Mouse (Mus musculus) gastrocnemius, postnatal 25 days (tissue): Measurements from ENCODE around the gene Obsl1. TPM values are rescaled to one million over a fixed set of nuclear protein-coding genes. Genes with fewer than 3 reads are reported as not detected.
A peak's percentile ranks its signal among the peaks of the same experiment; 100 is the strongest.

Experiments
- DNase-seq: peaks from one replicate; pipeline ENCODE4 v3.0.0; 2022
- long read RNA-seq, 2 experiments: library from polyadenylated mRNA; stranded (forward); transcript quantifications; one replicate each; pipeline ENCODE4 v2.0.0; 2021
- total RNA-seq, 2 experiments: library from RNA; stranded (reverse); gene quantifications; 1 replicate in 1 of 2; 2 replicates in 1 of 2; pipeline ENCODE4 v1.2.3; 2021

Gene Obsl1
- 10 to 100 TPM; 37.7 to 52.8 TPM for total RNA-seq
- long read RNA-seq, experiment 1, partial matches to known transcripts, result 7 of 9 reads
- long read RNA-seq, experiment 1, other reads (novel, unspliced or antisense), result 2 of 9 reads
- long read RNA-seq, experiment 2, partial matches to known transcripts, result 0 of 3 reads
- long read RNA-seq, experiment 2, other reads (novel, unspliced or antisense), result 3 of 3 reads

GRCm38 (mm10) chr1:75505956-75506831, at the start of gene Obsl1:
Gene Obsl1, minus strand, starts transcription at chr1:75506452.
- peak; percentile 81 for DNase-seq

- DNase-seq, result no peak
These were observed 49.4 kb upstream of the Obsl1 start for GRCm38 (mm10) chr1:75555680-75556079.

DNA sequence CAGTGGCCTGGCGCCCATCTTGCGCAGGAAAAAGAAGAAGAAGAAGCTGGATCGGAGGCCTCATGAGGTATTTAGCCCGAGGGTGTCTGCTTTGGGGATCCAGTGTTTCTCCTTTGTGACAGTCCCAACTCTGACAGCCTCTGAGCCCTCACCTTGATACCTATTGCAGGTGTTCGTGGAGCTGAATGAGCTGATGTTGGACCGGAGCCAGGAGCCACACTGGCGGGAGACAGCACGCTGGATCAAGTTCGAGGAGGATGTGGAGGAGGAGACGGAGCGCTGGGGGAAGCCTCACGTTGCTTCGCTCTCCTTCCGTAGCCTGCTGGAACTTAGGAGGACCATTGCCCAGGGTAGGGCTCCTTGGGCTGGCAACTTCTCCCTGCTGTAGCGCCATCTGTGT, 44.3 kb upstream of the Obsl1 start:
- no peak for DNase-seq

- DNase-seq, result no peak
These were observed 43.3 kb upstream of the Obsl1 start for GRCm38 (mm10) chr1:75549289-75550279.

DNA sequence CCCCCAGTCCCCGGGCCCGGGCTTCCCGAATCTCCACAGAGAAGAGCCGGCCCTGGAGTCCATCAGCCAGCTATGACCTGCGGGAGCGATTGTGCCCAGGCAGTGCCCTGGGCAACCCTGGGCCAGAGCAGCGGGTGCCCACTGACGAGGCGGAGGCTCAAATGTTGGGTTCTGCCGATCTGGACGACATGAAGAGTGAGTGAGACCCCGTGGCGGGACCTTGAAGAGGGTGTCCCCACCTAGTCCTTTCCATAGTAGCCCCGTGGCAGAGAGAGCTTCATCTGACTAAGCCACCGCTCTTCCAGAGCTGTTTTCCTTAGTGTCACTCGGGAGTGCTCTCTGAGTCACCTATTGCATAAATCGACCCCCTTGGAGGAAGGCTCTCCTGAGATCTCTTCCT, 42.6 kb upstream of the Obsl1 start:
- no peak for DNase-seq

DNA sequence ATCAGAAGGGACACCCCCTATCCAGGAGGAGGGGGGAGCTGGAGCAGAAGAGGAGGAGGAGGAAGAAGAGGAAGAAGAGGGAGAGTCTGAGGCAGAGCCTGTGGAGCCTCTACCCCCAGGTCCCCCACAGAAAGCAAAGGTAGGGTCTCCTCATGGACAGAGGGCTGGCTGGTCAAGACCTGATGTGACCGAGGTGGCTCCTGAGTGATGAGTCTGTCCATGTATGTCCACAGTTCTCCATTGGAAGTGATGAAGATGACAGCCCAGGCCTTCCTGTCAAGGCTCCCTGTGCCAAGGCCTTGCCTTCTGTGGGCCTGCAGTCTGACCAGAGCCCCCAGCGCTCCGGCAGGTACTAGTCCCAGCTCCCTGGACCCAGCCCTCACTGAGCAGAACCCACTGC, 41.8 kb upstream of the Obsl1 start:
- DNase-seq, result no peak

DNA sequence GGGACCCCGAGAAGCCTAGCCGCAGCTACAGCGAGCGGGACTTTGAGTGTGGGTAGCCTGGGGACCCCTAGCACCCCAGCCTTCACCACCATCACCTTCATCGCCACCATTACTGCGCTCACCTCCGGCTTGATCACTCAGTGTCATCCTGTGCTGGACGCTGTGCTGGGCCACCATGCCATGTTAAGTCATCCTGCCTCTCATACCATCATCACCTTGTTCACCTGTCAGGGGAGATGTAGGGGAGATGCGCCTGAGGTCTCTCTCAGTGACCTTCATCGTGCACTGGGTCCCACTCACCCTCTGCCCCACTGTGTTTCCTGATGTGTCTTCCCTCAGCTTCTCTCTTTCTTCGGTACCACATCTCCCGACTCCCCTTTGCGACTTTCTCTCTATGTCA, 41.1 kb upstream of the Obsl1 start:
- DNase-seq, result no peak

GRCm38 (mm10) chr1:75545965-75546956, 40.0 kb upstream of the Obsl1 start, which contains the start of gene Slc4a3:
Gene Slc4a3, plus strand, starts transcription at chr1:75546266.
- DNase-seq, result peak; percentile 65

- DNase-seq, result no peak
These were observed 38.1 kb upstream of the Obsl1 start for GRCm38 (mm10) chr1:75544351-75544750.

GRCm38 (mm10) chr1:75541496-75541895, 35.2 kb upstream of the Obsl1 start:
- no peak for DNase-seq

- no peak for DNase-seq
These were observed 32.4 kb upstream of the Obsl1 start for GRCm38 (mm10) chr1:75538597-75539190.

- no peak for DNase-seq
These were observed 31.3 kb upstream of the Obsl1 start for GRCm38 (mm10) chr1:75537587-75537986.

GRCm38 (mm10) chr1:75533325-75534252, 27.3 kb upstream of the Obsl1 start:
- no peak for DNase-seq

DNA sequence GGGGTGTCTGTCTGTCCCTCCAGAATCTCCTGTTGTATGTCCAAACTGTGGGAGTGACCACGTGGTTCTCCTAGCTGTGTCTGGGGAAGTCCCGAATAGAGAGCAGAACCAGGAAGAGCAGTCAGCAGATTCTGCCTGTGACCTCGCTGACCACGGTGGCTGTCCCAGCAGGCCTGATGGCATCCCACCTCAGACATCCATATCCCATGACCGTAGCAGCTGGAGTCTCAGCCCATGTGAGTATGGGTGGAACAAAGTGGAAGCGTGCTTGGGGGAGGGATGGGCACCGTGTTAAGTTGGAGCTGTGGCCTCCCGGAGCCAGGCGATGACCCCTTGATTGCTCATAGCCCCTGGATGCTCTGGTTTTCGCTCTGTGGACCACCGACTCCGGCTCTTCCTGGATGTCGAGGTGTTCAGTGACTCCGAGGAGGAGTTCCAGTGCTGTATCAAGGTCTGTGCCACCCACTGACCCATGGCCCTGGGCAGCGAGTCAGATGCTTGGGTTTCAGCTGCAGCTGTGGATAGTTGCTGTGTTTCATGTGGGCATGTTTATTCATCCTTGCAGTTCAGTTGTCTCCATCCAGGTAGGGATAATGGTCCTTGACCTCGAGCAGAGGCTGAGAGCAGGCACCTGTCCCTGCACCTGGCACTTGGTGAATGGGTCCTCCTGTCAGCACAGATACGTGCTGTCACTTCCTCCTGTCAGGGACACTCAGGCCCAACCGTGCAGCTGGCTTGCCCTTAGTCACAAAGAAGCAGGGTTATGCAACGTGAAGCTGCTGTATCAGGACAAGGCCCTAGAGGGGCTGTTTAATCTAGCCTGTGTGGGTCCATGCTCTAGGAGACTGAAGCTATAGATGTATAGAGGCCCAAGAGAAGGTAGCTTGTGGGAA, 26.3 kb upstream of the Obsl1 start:
- no peak for DNase-seq

GRCm38 (mm10) chr1:75530546-75530945, 24.3 kb upstream of the Obsl1 start:
- DNase-seq, result no peak

- no peak for DNase-seq
These were observed 18.4 kb upstream of the Obsl1 start for GRCm38 (mm10) chr1:75524679-75525078.

- peak; percentile 91 for DNase-seq
These were observed 15.2 kb upstream of the Obsl1 start, which contains the start of gene Stk11ip for GRCm38 (mm10) chr1:75521321-75522031. Gene Stk11ip, plus strand, starts transcription at chr1:75521529.

GRCm38 (mm10) chr1:75519576-75519975, 13.3 kb upstream of the Obsl1 start:
- no peak for DNase-seq
